Mouse (Mus musculus): ENCODE measurements around the gene Rtn4rl2. TPM values are rescaled to one million over a fixed set of nuclear protein-coding genes. Genes with fewer than 3 reads are reported as not detected.
A peak's percentile ranks its signal among the peaks of the same experiment; 100 is the strongest.
"Not testable (repeated sequence)": the region's sequence is repeated elsewhere in the genome, so short reads cannot be mapped to it uniquely, and the experiment has no call there.

The Rtn4rl2 gene
- 0.29 and 0.31 TPM in 2 replicates for polyA plus RNA-seq (2016; fragmentation: Nextera tagmentation; extraction: Ambion mirVana)

GRCm38 (mm10) chr2:84886234-84886731 is at the start of gene Rtn4rl2:
Gene Rtn4rl2, minus strand, starts transcription at chr2:84886710.
- Histone ChIP-seq H3K4me1 (peaks cover 53% of the 10 kb centered on the region), H3K4me2 (peak within 1 kb of the TSS; percentile 65), H3K27ac (no peak within 1 kb of the TSS), H3K4me3 (peak within 1 kb of the TSS; percentile 43), H3K36me3 (no peaks in the 10 kb centered on the region), H3K9me3 (replicated peaks) (no peaks in the 10 kb centered on the region), H3K27me3 (replicated peaks) (peaks cover 100% of the 10 kb centered on the region), H3K9ac (peak within 1 kb of the TSS; percentile 19; the same call in 1 of the 2 replicates)
- ATAC-seq, result no peak
- WGBS (ENCODE audit: insufficient replicate concordance), result 2% methylated on average over 32 of the region's 35 CpGs

- Histone ChIP-seq H3K4me1 (peaks cover 52% of the 10 kb centered on the region), H3K27me3 (replicated peaks) (peaks cover 17% of the 10 kb centered on the region), H3K4me3 (no peak overlapping the region), H3K9me3 (replicated peaks) (no peaks in the 10 kb centered on the region), H3K4me2 (peak overlapping the region; percentile 33), H3K9ac (peak overlapping the region; percentile 15; the same call in 1 of the 2 replicates), H3K36me3 (peaks cover 20% of the 10 kb centered on the region), H3K27ac (peak overlapping the region; percentile 68)
- WGBS (ENCODE audit: insufficient replicate concordance), result 81% methylated on average over 5 of the region's 5 CpGs
- ATAC-seq, result no peak
Observed at GRCm38 (mm10) chr2:84935065-84935464, 48.6 kb upstream of the Rtn4rl2 start.

GRCm38 (mm10) chr2:84934649-84935007 is 48.1 kb upstream of the Rtn4rl2 start:
- no peak for ATAC-seq

GRCm38 (mm10) chr2:84933992-84934648 is 47.6 kb upstream of the Rtn4rl2 start:
- Histone ChIP-seq H3K36me3 (peaks cover 11% of the 10 kb centered on the region), H3K4me1 (peaks cover 42% of the 10 kb centered on the region), H3K9me3 (replicated peaks) (no peaks in the 10 kb centered on the region), H3K9ac (no peak overlapping the region), H3K4me3 (no peak overlapping the region), H3K27me3 (replicated peaks) (peaks cover 26% of the 10 kb centered on the region), H3K27ac (no peak overlapping the region), H3K4me2 (no peak overlapping the region)
- WGBS (ENCODE audit: insufficient replicate concordance), result 45% methylated on average over 8 of the region's 8 CpGs
- ATAC-seq, result no peak

More at GRCm38 (mm10) chr2:84934649-84935007, 48.1 kb upstream of the Rtn4rl2 start:
- WGBS (ENCODE audit: insufficient replicate concordance), result 74% methylated on average over 4 of the region's 4 CpGs
- H3K4me1 ChIP-seq, result peaks cover 47% of the 10 kb centered on the region
- H3K9ac ChIP-seq, result no peak overlapping the region
- H3K27me3 ChIP-seq (replicated peaks), result peaks cover 21% of the 10 kb centered on the region
- H3K27ac ChIP-seq, result no peak overlapping the region
- H3K36me3 ChIP-seq, result peaks cover 16% of the 10 kb centered on the region
- no peak overlapping the region for H3K4me2 ChIP-seq
- no peaks in the 10 kb centered on the region for H3K9me3 ChIP-seq (replicated peaks)
- H3K4me3 ChIP-seq, result no peak overlapping the region

DNA sequence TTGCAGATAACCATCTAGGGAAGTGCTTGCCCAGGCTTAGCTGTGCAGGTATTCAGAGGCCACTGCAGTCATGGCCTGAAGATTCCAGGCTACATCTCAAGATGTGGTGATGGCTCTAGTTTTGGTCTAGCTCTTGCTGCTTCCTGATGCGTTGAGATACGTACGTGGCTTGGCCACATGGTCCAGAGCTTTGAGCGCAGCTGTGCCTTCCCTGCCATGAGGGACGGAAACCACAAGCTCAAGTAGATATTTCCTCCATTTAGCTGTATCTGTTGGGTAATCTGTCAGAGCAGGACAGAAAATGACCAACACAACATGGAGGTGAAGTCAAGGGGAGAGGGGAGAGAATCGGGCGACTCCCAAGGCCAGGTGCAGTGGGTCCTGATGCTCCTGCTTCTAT is 43.7 kb upstream of the Rtn4rl2 start:
- H3K4me1 ChIP-seq, result peaks cover 23% of the 10 kb centered on the region
- no peaks in the 10 kb centered on the region for H3K9me3 ChIP-seq (replicated peaks)
- H3K4me2 ChIP-seq, result no peak overlapping the region
- peak; percentile 37; the same call in 1 of the 2 replicates for ATAC-seq
- H3K4me3 ChIP-seq, result no peak overlapping the region
- H3K27ac ChIP-seq, result no peak overlapping the region
- peaks cover 33% of the 10 kb centered on the region for H3K27me3 ChIP-seq (replicated peaks)
- H3K9ac ChIP-seq, result no peak overlapping the region
- no peaks in the 10 kb centered on the region for H3K36me3 ChIP-seq
- WGBS (ENCODE audit: insufficient replicate concordance), result 31% methylated on average over 7 of the region's 7 CpGs

DNA sequence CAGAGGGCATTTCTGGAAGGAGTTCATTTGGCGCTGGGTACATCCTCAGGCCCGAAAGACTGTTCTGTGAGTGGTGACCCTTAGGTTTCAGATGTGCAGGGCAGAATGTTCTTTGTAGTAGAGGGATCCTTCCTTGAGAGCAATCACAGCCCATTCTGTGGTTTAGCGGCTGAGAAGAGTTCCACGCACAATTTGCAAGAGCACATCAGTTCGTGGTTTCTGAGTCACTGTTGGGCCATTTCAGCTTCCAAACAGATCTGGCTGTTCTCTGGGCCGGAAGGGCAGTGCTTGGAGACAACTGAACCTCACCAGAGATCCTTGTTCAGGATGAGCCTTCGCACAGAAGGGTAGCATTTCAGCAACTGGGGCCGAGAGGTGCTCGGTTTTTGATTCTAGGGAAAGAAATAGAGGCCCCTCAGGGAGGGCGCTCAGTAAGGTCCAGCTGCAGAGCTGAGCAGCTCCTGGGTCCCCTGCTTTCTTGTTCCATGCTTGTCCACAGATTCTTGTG is 33.1 kb upstream of the Rtn4rl2 start:
- no peak overlapping the region for H3K9ac ChIP-seq
- no peak overlapping the region for H3K4me3 ChIP-seq
- ATAC-seq, result no peak
- H3K4me2 ChIP-seq, result no peak overlapping the region
- no peak overlapping the region for H3K27ac ChIP-seq
- no peaks in the 10 kb centered on the region for H3K36me3 ChIP-seq
- H3K27me3 ChIP-seq (replicated peaks), result peaks cover 6% of the 10 kb centered on the region; the same call in 1 of the 2 replicates
- 57% methylated on average over 10 of the region's 10 CpGs for WGBS (ENCODE audit: insufficient replicate concordance)
- H3K9me3 ChIP-seq (replicated peaks), result peaks cover 4% of the 10 kb centered on the region; the same call in 1 of the 2 replicates
- H3K4me1 ChIP-seq, result peaks cover 5% of the 10 kb centered on the region

GRCm38 (mm10) chr2:84918188-84918587 is 31.7 kb upstream of the Rtn4rl2 start:
- Histone ChIP-seq H3K36me3 (no peaks in the 10 kb centered on the region), H3K4me3 (no peak overlapping the region), H3K9me3 (replicated peaks) (no peaks in the 10 kb centered on the region), H3K27ac (no peak overlapping the region), H3K4me2 (no peak overlapping the region), H3K4me1 (peaks cover 5% of the 10 kb centered on the region), H3K9ac (no peak overlapping the region), H3K27me3 (replicated peaks) (peaks cover 6% of the 10 kb centered on the region; the same call in 1 of the 2 replicates)
- 62% methylated on average over 3 of the region's 3 CpGs for WGBS (ENCODE audit: insufficient replicate concordance)
- no peak for ATAC-seq

DNA sequence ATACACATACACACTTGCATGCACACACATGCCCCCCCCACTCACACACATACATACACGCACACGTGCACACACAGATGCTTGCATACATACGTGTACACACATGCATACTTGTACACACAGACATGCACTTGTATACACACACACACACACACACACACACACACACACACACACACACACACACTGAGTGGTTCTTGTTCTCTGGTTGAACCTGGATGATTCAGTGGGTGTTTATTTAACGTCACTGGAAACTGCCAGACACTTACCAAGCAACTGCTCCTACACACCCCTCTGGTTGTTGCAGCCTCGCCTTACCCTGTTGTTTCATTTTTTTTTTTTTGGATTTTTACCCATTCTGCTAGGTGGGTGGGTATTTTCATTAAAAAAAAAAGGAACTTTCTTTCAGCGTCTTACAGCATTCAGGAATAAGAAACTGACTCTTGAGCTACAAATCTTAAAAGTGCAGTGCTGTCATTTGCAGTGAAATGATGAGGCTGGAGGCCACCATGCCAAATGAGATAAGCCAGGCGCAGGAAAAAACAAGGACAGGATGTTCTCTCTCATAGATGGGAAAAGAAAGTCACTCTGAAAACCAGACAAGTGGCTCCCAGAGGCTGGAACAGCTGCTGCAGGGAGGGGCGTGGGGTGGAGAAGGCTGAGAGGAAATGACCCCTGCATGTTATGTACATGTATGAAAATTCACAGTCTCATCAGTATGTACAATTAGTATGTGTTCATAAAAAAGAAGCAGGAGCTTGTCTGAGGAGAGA is 30.2 kb upstream of the Rtn4rl2 start:
- no peak overlapping the region for H3K4me2 ChIP-seq
- no peak overlapping the region for H3K9ac ChIP-seq
- H3K4me3 ChIP-seq, result no peak overlapping the region
- H3K4me1 ChIP-seq, result peaks cover 5% of the 10 kb centered on the region
- no peaks in the 10 kb centered on the region for H3K36me3 ChIP-seq
- no peaks in the 10 kb centered on the region for H3K9me3 ChIP-seq (replicated peaks)
- no peak for ATAC-seq
- 42% methylated on average over 8 of the region's 8 CpGs for WGBS (ENCODE audit: insufficient replicate concordance)
- peaks cover 6% of the 10 kb centered on the region; the same call in 1 of the 2 replicates for H3K27me3 ChIP-seq (replicated peaks)
- no peak overlapping the region for H3K27ac ChIP-seq

GRCm38 (mm10) chr2:84915330-84915729 is 28.8 kb upstream of the Rtn4rl2 start:
- no peak overlapping the region for H3K9ac ChIP-seq
- H3K36me3 ChIP-seq, result no peaks in the 10 kb centered on the region
- H3K4me2 ChIP-seq, result no peak overlapping the region
- peaks cover 5% of the 10 kb centered on the region for H3K4me1 ChIP-seq
- H3K4me3 ChIP-seq, result no peak overlapping the region
- ATAC-seq, result no peak
- 57% methylated on average over 3 of the region's 3 CpGs for WGBS (ENCODE audit: insufficient replicate concordance)
- 0 out of 2 replicates have a peak overlapping the region, but pooled peaks have one; percentile 26 for H3K27ac ChIP-seq
- H3K9me3 ChIP-seq (replicated peaks), result no peaks in the 10 kb centered on the region
- peaks cover 6% of the 10 kb centered on the region; the same call in 1 of the 2 replicates for H3K27me3 ChIP-seq (replicated peaks)

- Histone ChIP-seq H3K9me3 (replicated peaks) (no peaks in the 10 kb centered on the region), H3K27me3 (replicated peaks) (no peaks in the 10 kb centered on the region), H3K36me3 (no peaks in the 10 kb centered on the region), H3K4me3 (no peak overlapping the region), H3K27ac (no peak overlapping the region), H3K9ac (no peak overlapping the region), H3K4me1 (peaks cover 5% of the 10 kb centered on the region), H3K4me2 (no peak overlapping the region)
- no peak for ATAC-seq
- WGBS (ENCODE audit: insufficient replicate concordance), result 77% methylated on average over 5 of the region's 5 CpGs
Observed at GRCm38 (mm10) chr2:84913881-84914280, 27.4 kb upstream of the Rtn4rl2 start.

GRCm38 (mm10) chr2:84912722-84913121 is 26.2 kb upstream of the Rtn4rl2 start:
- no peaks in the 10 kb centered on the region for H3K9me3 ChIP-seq (replicated peaks)
- no peak for ATAC-seq
- no peaks in the 10 kb centered on the region for H3K36me3 ChIP-seq
- no peak overlapping the region for H3K4me2 ChIP-seq
- H3K27me3 ChIP-seq (replicated peaks), result no peaks in the 10 kb centered on the region
- H3K4me3 ChIP-seq, result no peak overlapping the region
- H3K4me1 ChIP-seq, result peaks cover 5% of the 10 kb centered on the region
- 65% methylated on average over 3 of the region's 3 CpGs for WGBS (ENCODE audit: insufficient replicate concordance)
- H3K27ac ChIP-seq, result no peak overlapping the region
- no peak overlapping the region for H3K9ac ChIP-seq

- WGBS (ENCODE audit: insufficient replicate concordance), result 70% methylated on average over 6 of the region's 6 CpGs
- peaks cover 36% of the 10 kb centered on the region for H3K27me3 ChIP-seq (replicated peaks)
- not testable (repeated sequence) for H3K9me3 ChIP-seq (replicated peaks); H3K4me3 ChIP-seq; H3K36me3 ChIP-seq; H3K9ac ChIP-seq; H3K4me2 ChIP-seq; H3K4me1 ChIP-seq; ATAC-seq; H3K27ac ChIP-seq
Observed at GRCm38 (mm10) chr2:84896686-84897085, 10.2 kb upstream of the Rtn4rl2 start.

Measured in liver, embryonic 12.5 days (tissue).